Mouse (Mus musculus) heart, embryonic 12.5 days (tissue): ENCODE measurements at regions not wholly inside any gene's neighbourhood (a gene's known extent, or its start where the extent isn't known, plus 50 kb on each side); places are given as distances from the start of the nearest gene placed in this dataset.

ENCODE experiments used
- ATAC-seq: fragments of 200-750 bp; cut with Nextera tagmentation; 2 replicates; pipeline ENCODE4 v1.8.0; 2017; ENCODE audit warnings: moderate TSS enrichment, moderate library complexity; ENCODE audit not compliant: insufficient number of reproducible peaks, low FRiP score
- H3K27ac ChIP-seq: fragments of 300-500 bp; sonication (generic); 2 replicates; pipeline ENCODE4 v1.5.1; 2016; ENCODE audit warnings: mild to moderate bottlenecking, moderate library complexity; ENCODE audit not compliant: poor library complexity, severe bottlenecking
- H3K27me3 ChIP-seq: fragments of 300-500 bp; sonication (generic); replicated peaks from 2 replicates; pipeline ENCODE4 v1.6.1; 2016; ENCODE audit warnings: mild to moderate bottlenecking, moderate library complexity
- H3K36me3 ChIP-seq: fragments of 300-500 bp; sonication (generic); 2 replicates; pipeline ENCODE4 v1.6.1; 2016; ENCODE audit warnings: mild to moderate bottlenecking, moderate library complexity
- H3K4me1 ChIP-seq: fragments of 300-500 bp; sonication (generic); replicated peaks from 2 replicates; pipeline ENCODE4 v1.6.1; 2016; ENCODE audit warnings: mild to moderate bottlenecking
- H3K4me2 ChIP-seq: fragments of 300-500 bp; sonication (generic); 2 replicates; pipeline ENCODE4 v1.6.1; 2016; ENCODE audit warnings: mild to moderate bottlenecking, moderate library complexity
- H3K4me3 ChIP-seq: fragments of 300-500 bp; sonication (generic); 2 replicates; pipeline ENCODE4 v1.5.1; 2016; ENCODE audit warnings: mild to moderate bottlenecking
- H3K9ac ChIP-seq: fragments of 300-500 bp; sonication (generic); 2 replicates; pipeline ENCODE4 v1.6.1; 2016; ENCODE audit warnings: mild to moderate bottlenecking, moderate library complexity
- H3K9me3 ChIP-seq: fragments of 300-500 bp; sonication (generic); replicated peaks from 2 replicates; pipeline ENCODE4 v1.6.1; 2016; ENCODE audit warnings: mild to moderate bottlenecking, moderate library complexity
- WGBS: fragments of 180-500 bp; shearing (Covaris S2); methylation state at CpG from one replicate; pipeline ENCODE4 v1.1.7; 2016; 5-methylcytosine and 5-hydroxymethylcytosine counted together

- H3K27me3 ChIP-seq = no peaks in the 10 kb centered on the region
- H3K4me1 ChIP-seq = no peaks in the 10 kb centered on the region
- H3K4me3 ChIP-seq = no peak overlapping the region
- no peak overlapping the region for H3K4me2 ChIP-seq
- WGBS = 62% methylated on average over 19 of the region's 19 CpGs
- no peak overlapping the region for H3K9ac ChIP-seq
- H3K36me3 ChIP-seq = no peaks in the 10 kb centered on the region
- no peak overlapping the region for H3K27ac ChIP-seq
- no peak for ATAC-seq
- peaks cover 7% of the 10 kb centered on the region; the same call in 1 of the 2 replicates for H3K9me3 ChIP-seq
Measured at GRCm38 (mm10) chr8:112427721-112428389, 142.0 kb upstream of the Cntnap4 start.

DNA sequence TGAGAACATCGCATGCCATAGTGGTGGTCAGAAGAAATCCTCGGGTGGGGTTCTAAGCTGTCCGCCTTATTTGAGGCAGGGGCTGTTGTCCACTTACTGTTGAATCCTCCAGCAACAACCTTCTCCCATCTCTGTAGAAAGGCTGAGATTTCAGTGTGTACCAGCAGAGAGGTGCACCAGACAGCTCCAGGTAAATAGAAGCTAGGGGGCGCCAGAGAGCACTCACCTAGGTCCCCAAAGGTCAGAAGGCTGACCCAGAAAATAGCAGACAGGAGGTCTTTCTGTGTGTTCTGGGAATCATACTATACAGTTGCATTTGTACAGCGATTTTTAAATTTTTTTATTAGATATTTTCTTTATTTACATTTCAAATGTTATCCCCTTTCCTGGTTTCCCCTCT lies 157.9 kb upstream of the Cntnap4 start:
- H3K27me3 ChIP-seq = no peaks in the 10 kb centered on the region
- H3K4me2 ChIP-seq = no peak overlapping the region
- ATAC-seq = no peak
- peaks cover 19% of the 10 kb centered on the region for H3K9me3 ChIP-seq
- 78% methylated on average over 5 of the region's 5 CpGs for WGBS
- no peaks in the 10 kb centered on the region for H3K36me3 ChIP-seq
- H3K4me3 ChIP-seq = no peak overlapping the region
- no peaks in the 10 kb centered on the region for H3K4me1 ChIP-seq
- H3K27ac ChIP-seq = no peak overlapping the region
- no peak overlapping the region for H3K9ac ChIP-seq

GRCm38 (mm10) chr8:112411213-112411612 lies 158.6 kb upstream of the Cntnap4 start:
- 22% methylated on average over 6 of the region's 6 CpGs for WGBS
- no peak for ATAC-seq
- no peak overlapping the region for H3K9ac ChIP-seq
- H3K27ac ChIP-seq = no peak overlapping the region
- H3K36me3 ChIP-seq = no peaks in the 10 kb centered on the region
- no peaks in the 10 kb centered on the region for H3K27me3 ChIP-seq
- H3K9me3 ChIP-seq = peaks cover 17% of the 10 kb centered on the region
- no peak overlapping the region for H3K4me2 ChIP-seq
- no peaks in the 10 kb centered on the region for H3K4me1 ChIP-seq
- no peak overlapping the region for H3K4me3 ChIP-seq

DNA sequence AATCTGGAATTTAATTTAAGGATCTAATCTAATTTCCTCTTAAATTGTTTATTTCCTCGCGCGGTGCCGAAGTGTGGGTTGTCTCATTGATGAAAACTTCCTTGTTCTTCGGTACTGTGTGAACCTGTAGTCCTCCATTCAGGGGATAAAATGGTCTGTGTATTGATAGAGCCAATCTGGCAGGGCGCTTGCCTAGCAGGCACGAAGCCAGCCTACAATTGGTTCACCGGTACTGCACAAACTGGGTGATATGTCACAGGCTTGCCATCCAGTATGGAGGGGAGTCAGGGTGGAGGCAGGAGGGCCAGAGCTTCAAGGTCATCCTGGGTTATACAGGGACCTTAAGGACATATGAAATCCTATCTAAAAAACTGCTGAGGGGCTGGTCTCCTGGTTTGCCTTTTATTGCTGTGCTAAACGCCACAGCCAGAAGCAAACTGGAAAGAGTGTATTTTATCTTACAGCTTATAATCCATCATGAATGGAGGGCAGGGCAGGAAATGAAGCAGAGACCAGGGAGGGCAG lies 161.6 kb upstream of the Cntnap4 start:
- Histone ChIP-seq H3K9me3 (peaks cover 11% of the 10 kb centered on the region), H3K27me3 (no peaks in the 10 kb centered on the region), H3K4me2 (no peak overlapping the region), H3K9ac (no peak overlapping the region), H3K27ac (no peak overlapping the region), H3K4me1 (no peaks in the 10 kb centered on the region), H3K4me3 (no peak overlapping the region), H3K36me3 (no peaks in the 10 kb centered on the region)
- WGBS = 83% methylated on average over 9 of the region's 9 CpGs
- ATAC-seq = no peak

- Histone ChIP-seq H3K27me3 (no peaks in the 10 kb centered on the region), H3K27ac (no peak overlapping the region), H3K36me3 (no peaks in the 10 kb centered on the region), H3K4me2 (no peak overlapping the region), H3K9me3 (no peaks in the 10 kb centered on the region; the same call in 1 of the 2 replicates), H3K4me1 (no peaks in the 10 kb centered on the region), H3K4me3 (no peak overlapping the region), H3K9ac (no peak overlapping the region)
- no peak for ATAC-seq
- 5% methylated on average over 2 of the region's 2 CpGs for WGBS
Measured at GRCm38 (mm10) chr8:112404087-112404486, 165.8 kb upstream of the Cntnap4 start.

- no peak overlapping the region for H3K9ac ChIP-seq
- H3K9me3 ChIP-seq = 0 out of 2 replicates have a peak, but pooled peaks cover 3% of the 10 kb centered on the region
- H3K4me1 ChIP-seq = no peaks in the 10 kb centered on the region
- H3K36me3 ChIP-seq = no peaks in the 10 kb centered on the region
- no peak for ATAC-seq
- H3K4me2 ChIP-seq = no peak overlapping the region
- H3K27me3 ChIP-seq = no peaks in the 10 kb centered on the region
- H3K4me3 ChIP-seq = no peak overlapping the region
- 12% methylated on average over 2 of the region's 2 CpGs for WGBS
- H3K27ac ChIP-seq = no peak overlapping the region
Measured at GRCm38 (mm10) chr8:112397438-112397837, 172.4 kb upstream of the Cntnap4 start.

GRCm38 (mm10) chr8:112390108-112390507 lies 179.7 kb upstream of the Cntnap4 start:
- ATAC-seq = no peak
- 80% methylated on average over 4 of the region's 4 CpGs for WGBS
- H3K9ac ChIP-seq = no peak overlapping the region

GRCm38 (mm10) chr8:112348323-112348722 lies 221.5 kb upstream of the Cntnap4 start:
- ATAC-seq = no peak
- Histone ChIP-seq H3K4me1 (no peaks in the 10 kb centered on the region), H3K36me3 (no peaks in the 10 kb centered on the region), H3K9ac (no peak overlapping the region), H3K9me3 (no peaks in the 10 kb centered on the region), H3K4me2 (no peak overlapping the region), H3K27me3 (no peaks in the 10 kb centered on the region), H3K4me3 (no peak overlapping the region), H3K27ac (no peak overlapping the region)
- 28% methylated on average over 5 of the region's 5 CpGs for WGBS

More at GRCm38 (mm10) chr8:112390108-112390507, 179.7 kb upstream of the Cntnap4 start:
- Histone ChIP-seq H3K27me3 (no peaks in the 10 kb centered on the region), H3K9me3 (peaks cover 7% of the 10 kb centered on the region), H3K4me3 (no peak overlapping the region), H3K27ac (no peak overlapping the region), H3K4me1 (no peaks in the 10 kb centered on the region), H3K36me3 (no peaks in the 10 kb centered on the region), H3K4me2 (no peak overlapping the region)

- ATAC-seq = no peak
- Histone ChIP-seq H3K27ac (no peak overlapping the region), H3K27me3 (no peaks in the 10 kb centered on the region), H3K4me1 (no peaks in the 10 kb centered on the region), H3K4me3 (no peak overlapping the region), H3K9ac (no peak overlapping the region), H3K4me2 (no peak overlapping the region), H3K9me3 (no peaks in the 10 kb centered on the region), H3K36me3 (no peaks in the 10 kb centered on the region)
- WGBS = 79% methylated on average over 11 of the region's 11 CpGs
Measured at GRCm38 (mm10) chr8:112333171-112333570, 236.7 kb upstream of the Cntnap4 start.

GRCm38 (mm10) chr8:112332021-112332420 lies 237.8 kb upstream of the Cntnap4 start:
- Histone ChIP-seq H3K9ac (no peak overlapping the region), H3K36me3 (no peaks in the 10 kb centered on the region), H3K4me3 (no peak overlapping the region), H3K4me1 (no peaks in the 10 kb centered on the region), H3K9me3 (no peaks in the 10 kb centered on the region), H3K27ac (no peak overlapping the region), H3K27me3 (no peaks in the 10 kb centered on the region), H3K4me2 (no peak overlapping the region)
- whole genome bisulfite sequencing = 69% methylated on average over 10 of the region's 10 CpGs
- no peak for ATAC-seq

- no peak for ATAC-seq
- H3K9ac ChIP-seq = no peak overlapping the region
- 0 out of 2 replicates have a peak, but pooled peaks cover 2% of the 10 kb centered on the region for H3K9me3 ChIP-seq
- no peak overlapping the region for H3K4me3 ChIP-seq
- no peak overlapping the region for H3K27ac ChIP-seq
- no peak overlapping the region for H3K4me2 ChIP-seq
- no peaks in the 10 kb centered on the region for H3K4me1 ChIP-seq
- 63% methylated on average over 3 of the region's 3 CpGs for WGBS
- no peaks in the 10 kb centered on the region for H3K27me3 ChIP-seq
- H3K36me3 ChIP-seq = no peaks in the 10 kb centered on the region
Measured at GRCm38 (mm10) chr8:112309816-112310215, 260.0 kb upstream of the Cntnap4 start.

GRCm38 (mm10) chr8:112308354-112308753 lies 261.5 kb upstream of the Cntnap4 start:
- Histone ChIP-seq H3K27me3 (no peaks in the 10 kb centered on the region), H3K36me3 (no peaks in the 10 kb centered on the region), H3K4me2 (no peak overlapping the region), H3K4me1 (no peaks in the 10 kb centered on the region), H3K27ac (no peak overlapping the region), H3K4me3 (no peak overlapping the region), H3K9ac (no peak overlapping the region), H3K9me3 (0 out of 2 replicates have a peak, but pooled peaks cover 2% of the 10 kb centered on the region)
- ATAC-seq = no peak
- WGBS = 77% methylated on average over 6 of the region's 6 CpGs
